Mouse (Mus musculus) erythroblast, embryonic 14.5 days (primary cell): ENCODE data around the gene Mrps34.

Source experiments
- GATA1 ChIP-seq: IDR thresholded peaks from 2 replicates; pipeline ENCODE4 v1.6.1; 2012; ENCODE audit warnings: low read length, inconsistent platforms, mixed read lengths
- TAL1 ChIP-seq: IDR thresholded peaks from 3 replicates; pipeline ENCODE4 v1.6.1; 2012; ENCODE audit warnings: low read length, inconsistent platforms, mixed read lengths

DNA sequence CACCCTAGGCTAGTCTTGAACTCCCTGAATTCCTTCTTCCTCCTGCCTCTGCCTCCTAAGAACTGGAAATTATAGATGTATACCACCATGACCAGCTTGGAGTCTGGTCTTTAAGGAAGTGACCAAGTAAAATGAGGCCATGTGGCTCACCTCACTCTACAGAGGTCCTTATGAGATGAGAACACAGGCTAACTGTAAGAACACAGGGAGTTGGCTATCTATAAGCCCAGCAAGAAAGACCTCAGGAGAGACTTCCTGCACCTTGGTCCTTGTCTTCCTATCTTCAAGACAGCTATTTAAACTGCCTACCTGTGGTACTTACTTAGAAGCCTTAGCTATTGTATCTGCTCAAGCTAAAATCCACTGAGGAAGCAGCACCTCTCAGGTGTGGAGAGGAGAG is 19.1 kb downstream of the Mrps34 start:
- no peak for TF ChIP-seq GATA1
- no peak for TF ChIP-seq TAL1
